Mouse (Mus musculus) stomach, embryonic 16.5 days (tissue): ENCODE results near the gene Tfpt. TPM values are rescaled to one million over a fixed set of nuclear protein-coding genes. Genes with fewer than 3 reads are reported as not detected.

Experiments
- ATAC-seq: fragments of 200-750 bp; cut with Nextera tagmentation; 2 replicates; pipeline ENCODE4 v1.8.0; 2017; ENCODE audit warnings: moderate number of reproducible peaks, moderate TSS enrichment; ENCODE audit not compliant: insufficient read depth, low FRiP score
- H3K27ac ChIP-seq: fragments of 300-500 bp; sonication (generic); 2 replicates; pipeline ENCODE4 v1.5.1; 2014; ENCODE audit warnings: low read length
- H3K27me3 ChIP-seq: fragments of 300-500 bp; sonication (generic); 2 replicates; pipeline ENCODE4 v1.6.1; 2014; ENCODE audit warnings: low read length, control low read depth, mixed read lengths; ENCODE audit not compliant: control insufficient read depth, insufficient read depth
- H3K36me3 ChIP-seq: fragments of 300-500 bp; sonication (generic); 2 replicates; pipeline ENCODE4 v1.6.1; 2014; ENCODE audit warnings: low read length; ENCODE audit not compliant: control insufficient read depth, insufficient read depth
- H3K4me1 ChIP-seq: fragments of 300-500 bp; sonication (generic); 2 replicates; pipeline ENCODE4 v1.6.1; 2014; ENCODE audit warnings: low read length, control low read depth, mixed read lengths; ENCODE audit not compliant: control insufficient read depth, insufficient read depth
- H3K4me2 ChIP-seq: fragments of 300-500 bp; sonication (generic); 2 replicates; pipeline ENCODE4 v1.6.1; 2014; ENCODE audit warnings: low read depth, low read length, mixed read lengths
- H3K4me3 ChIP-seq: fragments of 300-500 bp; sonication (generic); replicated peaks from 2 replicates; pipeline ENCODE4 v1.5.1; 2014; ENCODE audit warnings: mild to moderate bottlenecking, low read length
- H3K9ac ChIP-seq: fragments of 300-500 bp; sonication (generic); 2 replicates; pipeline ENCODE4 v1.6.1; 2014; ENCODE audit warnings: low read length
- H3K9me3 ChIP-seq: fragments of 300-500 bp; sonication (generic); replicated peaks from 2 replicates; pipeline ENCODE4 v1.6.1; 2016; ENCODE audit warnings: low read length, control low read depth; ENCODE audit not compliant: control insufficient read depth
- WGBS: fragments of 180-500 bp; shearing (Covaris S2); extraction: QIAGEN DNeasy Blood & Tissue Kit; methylation state at CpG from one replicate; pipeline ENCODE4 v1.1.7; 2014; 5-methylcytosine and 5-hydroxymethylcytosine counted together
- polyA plus RNA-seq: library from polyadenylated mRNA; unstranded; fragments of >200 nt; fragmentation: Nextera tagmentation; extraction: Ambion mirVana; gene quantifications from 2 replicates; pipeline ENCODE4 v1.2.1, GENCODE M21; 2015

The Tfpt gene
- polyA plus RNA-seq, 1 experiment from 2014 or later, result 19.0 TPM

- Histone ChIP-seq H3K4me3 (no peak overlapping the region), H3K9ac (no peak overlapping the region), H3K36me3 (no peaks in the 10 kb centered on the region), H3K27me3 (no peaks in the 10 kb centered on the region), H3K27ac (no peak overlapping the region), H3K4me1 (no peaks in the 10 kb centered on the region), H3K9me3 (no peaks in the 10 kb centered on the region), H3K4me2 (no peak overlapping the region)
- WGBS, result 71% methylated on average over 3 of the region's 3 CpGs
- ATAC-seq, result no peak
Observed at GRCm38 (mm10) chr7:3590550-3590949, 39.2 kb downstream of the Tfpt start.

DNA sequence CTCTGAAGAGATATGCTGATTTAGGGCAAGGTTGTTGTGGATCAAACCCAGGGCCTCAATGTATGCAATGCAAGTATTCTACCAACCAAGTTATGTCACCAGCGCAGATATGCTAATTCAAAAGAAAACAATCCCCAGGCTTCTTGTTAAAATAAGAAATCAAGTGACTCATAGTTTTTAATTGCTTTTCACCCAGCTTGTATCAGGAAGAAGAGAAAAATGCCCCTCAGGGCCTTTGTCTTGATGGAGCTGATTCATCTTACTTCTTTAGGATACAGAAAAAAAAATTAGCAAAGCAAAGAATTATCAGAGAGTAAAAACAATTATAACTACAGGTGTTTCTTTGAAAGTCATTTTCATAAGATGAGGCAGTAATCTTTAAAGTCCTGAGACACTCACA lies 42.4 kb downstream of the Tfpt start:
- 70% methylated on average over 1 of the region's 1 CpGs for WGBS
- Histone ChIP-seq H3K9me3 (no peaks in the 10 kb centered on the region), H3K4me3 (no peak overlapping the region), H3K36me3 (no peaks in the 10 kb centered on the region), H3K4me2 (no peak overlapping the region), H3K27ac (no peak overlapping the region), H3K4me1 (no peaks in the 10 kb centered on the region), H3K27me3 (no peaks in the 10 kb centered on the region), H3K9ac (no peak overlapping the region)
- ATAC-seq, result no peak

- Histone ChIP-seq H3K27ac (no peak overlapping the region), H3K27me3 (no peaks in the 10 kb centered on the region), H3K4me1 (no peaks in the 10 kb centered on the region), H3K9me3 (no peaks in the 10 kb centered on the region), H3K4me3 (no peak overlapping the region), H3K9ac (no peak overlapping the region), H3K36me3 (no peaks in the 10 kb centered on the region), H3K4me2 (no peak overlapping the region)
- no peak for ATAC-seq
- 7% methylated on average over 5 of the region's 5 CpGs for WGBS
Observed at GRCm38 (mm10) chr7:3586255-3586654, 43.5 kb downstream of the Tfpt start.

GRCm38 (mm10) chr7:3585763-3586162 lies 44.0 kb downstream of the Tfpt start:
- 13% methylated on average over 6 of the region's 6 CpGs for WGBS
- ATAC-seq, result no peak
- no peaks in the 10 kb centered on the region for H3K36me3 ChIP-seq
- H3K27me3 ChIP-seq, result no peaks in the 10 kb centered on the region
- H3K4me3 ChIP-seq, result no peak overlapping the region
- no peak overlapping the region for H3K27ac ChIP-seq
- H3K9me3 ChIP-seq, result no peaks in the 10 kb centered on the region
- H3K9ac ChIP-seq, result no peak overlapping the region
- no peaks in the 10 kb centered on the region for H3K4me1 ChIP-seq
- no peak overlapping the region for H3K4me2 ChIP-seq

DNA sequence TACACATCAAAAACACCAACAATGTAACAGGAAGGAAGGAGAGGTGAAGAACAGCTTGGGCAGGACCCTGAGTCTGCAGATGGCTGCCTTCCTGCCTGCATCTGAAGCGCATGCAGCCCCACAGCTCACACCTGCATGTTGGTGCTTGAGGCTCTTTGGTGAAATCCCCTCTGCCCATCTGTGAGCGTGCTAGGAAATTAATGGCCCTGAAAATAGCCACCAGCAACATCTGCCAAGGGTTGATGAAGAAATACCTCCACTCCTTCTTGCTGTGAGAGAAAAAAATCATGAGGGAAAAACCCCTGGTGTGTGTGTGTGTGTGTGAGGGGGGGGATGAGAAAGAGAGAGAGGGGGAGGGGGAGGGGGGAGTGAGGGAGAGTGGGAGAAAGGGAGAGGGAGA lies 49.7 kb downstream of the Tfpt start:
- no peak for ATAC-seq
- 41% methylated on average over 2 of the region's 2 CpGs for WGBS
- no peak overlapping the region for H3K4me2 ChIP-seq

GRCm38 (mm10) chr7:3578952-3579546 lies 50.7 kb downstream of the Tfpt start:
- no peak overlapping the region for H3K4me3 ChIP-seq
- no peak overlapping the region for H3K9ac ChIP-seq
- 67% methylated on average over 6 of the region's 6 CpGs for WGBS
- no peaks in the 10 kb centered on the region for H3K4me1 ChIP-seq
- no peak overlapping the region for H3K27ac ChIP-seq
- no peaks in the 10 kb centered on the region for H3K9me3 ChIP-seq
- no peak for ATAC-seq
- no peaks in the 10 kb centered on the region for H3K36me3 ChIP-seq
- no peak overlapping the region for H3K4me2 ChIP-seq
- H3K27me3 ChIP-seq, result no peaks in the 10 kb centered on the region

More for the DNA sequence above, 49.7 kb downstream of the Tfpt start:
- Histone ChIP-seq H3K4me1 (no peaks in the 10 kb centered on the region), H3K9me3 (no peaks in the 10 kb centered on the region), H3K36me3 (no peaks in the 10 kb centered on the region), H3K27me3 (no peaks in the 10 kb centered on the region), H3K9ac (no peak overlapping the region), H3K27ac (no peak overlapping the region), H3K4me3 (no peak overlapping the region)

DNA sequence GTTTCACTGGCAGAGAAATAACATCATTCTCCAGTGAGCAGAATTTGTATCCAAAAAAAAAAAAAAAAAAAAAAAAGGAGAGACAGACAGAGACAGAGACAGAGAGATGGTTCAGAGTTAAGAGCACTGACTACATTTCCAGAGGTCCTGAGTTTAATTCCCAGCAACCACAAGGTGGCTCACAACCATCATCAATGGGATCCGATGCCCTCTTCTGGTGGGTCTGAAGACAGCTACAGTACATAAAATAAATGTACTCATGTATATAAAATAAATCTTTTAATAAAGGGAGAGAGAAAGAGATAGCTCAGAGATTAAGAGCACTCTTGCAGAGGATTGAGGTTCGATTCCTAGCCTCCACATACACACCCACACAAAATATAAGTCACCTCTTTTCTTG lies 51.5 kb downstream of the Tfpt start:
- ATAC-seq, result no peak
- Histone ChIP-seq H3K36me3 (no peaks in the 10 kb centered on the region), H3K4me2 (no peak overlapping the region), H3K4me3 (no peak overlapping the region), H3K27ac (no peak overlapping the region), H3K9ac (no peak overlapping the region), H3K4me1 (no peaks in the 10 kb centered on the region), H3K9me3 (no peaks in the 10 kb centered on the region), H3K27me3 (no peaks in the 10 kb centered on the region)
- 79% methylated on average over 2 of the region's 2 CpGs for WGBS

DNA sequence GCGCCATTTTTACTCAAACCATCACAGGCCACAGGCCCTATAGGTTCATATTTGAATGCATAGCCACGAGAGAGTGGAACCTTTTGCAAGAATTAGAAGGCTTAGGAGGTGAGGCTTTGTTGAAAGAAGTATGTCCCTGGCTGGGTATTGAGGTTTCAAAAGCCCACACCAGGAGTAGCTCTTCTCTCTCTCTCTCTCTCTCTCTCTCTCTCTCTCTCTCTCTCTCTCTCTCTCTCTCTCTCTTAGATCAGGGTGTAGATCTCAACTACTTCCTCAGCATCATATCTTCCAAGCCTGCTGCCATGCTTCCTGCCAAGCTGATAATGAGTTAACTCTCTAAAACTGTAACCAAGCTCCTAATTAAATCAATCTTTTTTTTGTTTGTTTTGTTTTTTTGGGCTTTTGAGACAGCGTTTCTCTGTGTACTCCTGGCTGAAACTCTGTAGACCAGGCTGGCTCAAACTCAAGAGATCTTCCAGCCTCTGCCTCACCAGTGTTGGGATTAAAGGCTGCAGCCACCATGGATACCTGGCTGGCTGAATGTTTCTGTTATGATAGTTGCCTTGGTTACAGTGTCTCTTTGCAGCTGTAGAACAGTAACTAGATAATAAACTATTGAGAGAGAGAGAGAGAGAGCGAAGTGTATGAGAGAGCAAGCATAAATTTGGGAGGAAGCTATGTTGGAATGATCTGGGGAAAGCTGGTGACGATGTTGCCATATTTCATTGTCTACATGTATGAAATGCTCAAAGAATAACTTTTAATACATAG lies 53.2 kb downstream of the Tfpt start:
- no peaks in the 10 kb centered on the region for H3K4me1 ChIP-seq
- H3K9me3 ChIP-seq, result no peaks in the 10 kb centered on the region
- no peak overlapping the region for H3K4me3 ChIP-seq
- no peak for ATAC-seq
- H3K4me2 ChIP-seq, result no peak overlapping the region
- H3K27ac ChIP-seq, result no peak overlapping the region
- 77% methylated on average over 5 of the region's 5 CpGs for WGBS
- no peaks in the 10 kb centered on the region for H3K36me3 ChIP-seq
- H3K9ac ChIP-seq, result no peak overlapping the region
- no peaks in the 10 kb centered on the region for H3K27me3 ChIP-seq

- no peak overlapping the region for H3K4me3 ChIP-seq
- no peaks in the 10 kb centered on the region for H3K9me3 ChIP-seq
- H3K9ac ChIP-seq, result no peak overlapping the region
- H3K4me2 ChIP-seq, result no peak overlapping the region
- H3K27me3 ChIP-seq, result no peaks in the 10 kb centered on the region
- WGBS, result 53% methylated on average over 5 of the region's 5 CpGs
- no peak overlapping the region for H3K27ac ChIP-seq
- H3K4me1 ChIP-seq, result no peaks in the 10 kb centered on the region
- ATAC-seq, result no peak
- H3K36me3 ChIP-seq, result no peaks in the 10 kb centered on the region
Observed at GRCm38 (mm10) chr7:3574216-3574615, 55.5 kb downstream of the Tfpt start.
